Mouse (Mus musculus): Measurements from ENCODE around the gene Zbtb25. TPM values are rescaled to one million over a fixed set of nuclear protein-coding genes. Genes with fewer than 3 reads are reported as not detected.

Gene Zbtb25
- polyA plus RNA-seq, 1 experiment from 2014 or later, result 16.1 TPM

DNA sequence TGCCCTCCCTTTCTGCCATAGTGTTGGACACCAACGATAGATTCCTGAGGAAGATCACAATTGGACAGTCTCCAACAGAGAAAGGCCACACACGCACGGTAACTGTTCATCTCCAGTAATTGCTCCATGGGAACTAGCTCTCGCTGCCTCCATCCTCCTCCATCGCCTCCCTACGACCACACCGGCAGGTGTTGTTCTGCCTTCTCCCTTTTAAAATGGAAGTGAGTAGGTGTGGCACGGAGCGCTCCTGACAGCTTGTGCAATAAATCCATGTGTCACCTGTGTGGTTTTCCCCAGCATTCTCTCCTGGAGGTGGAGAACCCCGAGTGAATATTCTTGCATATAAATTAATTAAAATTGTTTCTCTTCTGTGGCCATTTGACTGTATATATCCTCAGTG, 69.0 kb downstream of the Zbtb25 start:
- Histone ChIP-seq H3K36me3 (ENCODE audit: control insufficient read depth, insufficient read depth, low read length) (peaks cover 75% of the 10 kb centered on the region), H3K9ac (ENCODE audit: low read length) (no peak overlapping the region), H3K9me3 (ENCODE audit: control insufficient read depth, low read length) (no peaks in the 10 kb centered on the region), H3K4me2 (ENCODE audit: low read length) (no peak overlapping the region), H3K4me3 (ENCODE audit: low read depth, low read length) (no peak overlapping the region), H3K4me1 (replicated peaks; ENCODE audit: control insufficient read depth, insufficient read depth, low read length) (no peaks in the 10 kb centered on the region; the same call in 1 of the 2 replicates), H3K27me3 (replicated peaks; ENCODE audit: control insufficient read depth, insufficient read depth, low read length) (no peaks in the 10 kb centered on the region), H3K27ac (ENCODE audit: low read depth) (no peak overlapping the region)
- ATAC-seq (replicated peaks; ENCODE audit: low FRiP score, low TSS enrichment, low read depth), result no peak
- 89% methylated on average over 10 of the region's 10 CpGs for WGBS
- DNase-seq (ENCODE audit: low spot score), result no peak

DNA sequence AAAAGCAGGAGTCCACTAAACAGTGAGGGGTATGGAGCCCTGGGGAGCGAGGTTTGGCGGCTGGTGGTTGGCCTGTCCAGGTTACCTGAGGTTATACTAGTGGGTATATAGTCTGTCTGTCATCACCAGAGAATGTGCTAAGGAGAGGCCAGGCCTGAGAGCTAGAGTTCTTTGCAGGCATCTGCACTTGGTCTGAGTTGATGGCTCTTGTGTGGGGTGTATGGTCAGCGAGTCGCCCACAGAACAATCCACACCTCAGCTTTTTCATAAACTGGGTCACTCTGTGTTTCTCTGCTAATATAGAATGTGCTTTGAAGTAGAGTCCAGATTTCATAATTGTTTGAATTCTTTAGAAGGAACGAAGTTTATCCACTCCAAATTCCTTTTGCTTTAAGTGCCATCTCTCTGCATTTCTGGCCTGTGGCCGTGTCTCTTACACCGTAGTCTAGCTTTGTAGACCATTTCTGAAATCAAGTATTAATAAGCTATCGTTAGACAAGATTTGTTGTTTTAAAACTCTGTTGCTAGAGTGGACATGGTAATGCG, 70.0 kb downstream of the Zbtb25 start:
- H3K9ac ChIP-seq (ENCODE audit: low read length), result no peak overlapping the region
- no peak overlapping the region for H3K4me3 ChIP-seq (ENCODE audit: low read depth, low read length)
- ATAC-seq (replicated peaks; ENCODE audit: low FRiP score, low TSS enrichment, low read depth), result no peak
- H3K4me2 ChIP-seq (ENCODE audit: low read length), result no peak overlapping the region
- no peak overlapping the region for H3K27ac ChIP-seq (ENCODE audit: low read depth)
- 88% methylated on average over 9 of the region's 9 CpGs for WGBS
- no peaks in the 10 kb centered on the region; the same call in 1 of the 2 replicates for H3K4me1 ChIP-seq (replicated peaks; ENCODE audit: control insufficient read depth, insufficient read depth, low read length)
- H3K27me3 ChIP-seq (replicated peaks; ENCODE audit: control insufficient read depth, insufficient read depth, low read length), result no peaks in the 10 kb centered on the region
- H3K9me3 ChIP-seq (ENCODE audit: control insufficient read depth, low read length), result no peaks in the 10 kb centered on the region
- no peak for DNase-seq (ENCODE audit: low spot score)
- peaks cover 79% of the 10 kb centered on the region for H3K36me3 ChIP-seq (ENCODE audit: control insufficient read depth, insufficient read depth, low read length)

DNA sequence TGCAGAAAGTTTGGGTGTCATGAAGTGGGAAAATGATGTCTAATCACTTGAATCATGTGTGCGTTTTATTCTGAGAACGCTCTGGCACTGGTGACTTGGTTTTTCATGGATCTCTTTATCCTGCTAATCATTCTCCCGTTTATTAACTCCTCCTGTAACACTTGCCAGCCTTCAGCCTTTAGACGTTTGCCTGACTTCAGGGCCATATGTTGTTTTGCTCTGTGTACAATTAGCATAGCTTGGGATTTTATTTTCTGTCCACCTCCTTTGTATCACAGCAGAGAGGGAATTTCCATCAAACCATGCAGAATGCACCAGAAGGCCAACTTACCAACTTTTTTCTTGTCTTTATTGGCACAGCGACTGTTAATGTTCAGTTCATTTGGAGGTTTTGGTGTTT, 71.6 kb downstream of the Zbtb25 start:
- Histone ChIP-seq H3K4me3 (ENCODE audit: low read depth, low read length) (no peak overlapping the region), H3K4me2 (ENCODE audit: low read length) (no peak overlapping the region), H3K9me3 (ENCODE audit: control insufficient read depth, low read length) (no peaks in the 10 kb centered on the region), H3K36me3 (ENCODE audit: control insufficient read depth, insufficient read depth, low read length) (peaks cover 77% of the 10 kb centered on the region), H3K27me3 (replicated peaks; ENCODE audit: control insufficient read depth, insufficient read depth, low read length) (no peaks in the 10 kb centered on the region), H3K27ac (ENCODE audit: low read depth) (no peak overlapping the region), H3K4me1 (replicated peaks; ENCODE audit: control insufficient read depth, insufficient read depth, low read length) (no peaks in the 10 kb centered on the region), H3K9ac (ENCODE audit: low read length) (no peak overlapping the region)
- ATAC-seq (replicated peaks; ENCODE audit: low FRiP score, low TSS enrichment, low read depth) (no peak), DNase-seq (ENCODE audit: low spot score) (no peak)
- WGBS, result 87% methylated on average over 5 of the region's 5 CpGs

Other genes starting within 250 kb of the Zbtb25 start
- gene Esr2, start 192.3 kb downstream of the Zbtb25 start, polyA plus RNA-seq (2014; fragmentation: Nextera tagmentation; extraction: Ambion mirVana), result not detected in 2 replicates
- gene Tex21, start 122.9 kb downstream of the Zbtb25 start, polyA plus RNA-seq (2014; fragmentation: Nextera tagmentation; extraction: Ambion mirVana), result not detected in 2 replicates
- gene Mthfd1, start 114.3 kb downstream of the Zbtb25 start, polyA plus RNA-seq (2014; fragmentation: Nextera tagmentation; extraction: Ambion mirVana), result 98.8 and 101 TPM in 2 replicates
- gene Akap5, start 44.7 kb downstream of the Zbtb25 start, polyA plus RNA-seq (2014; fragmentation: Nextera tagmentation; extraction: Ambion mirVana), result 4.2 and 5.1 TPM in 2 replicates
- 9.4 and 10.0 TPM in 2 replicates for gene Zbtb1, start 664 bp upstream of the Zbtb25 start, polyA plus RNA-seq (2014; fragmentation: Nextera tagmentation; extraction: Ambion mirVana)
- 9.2 and 10.3 TPM in 2 replicates for gene Hspa2, start 34.6 kb upstream of the Zbtb25 start, polyA plus RNA-seq (2014; fragmentation: Nextera tagmentation; extraction: Ambion mirVana)
- gene Ppp1r36, start 47.9 kb upstream of the Zbtb25 start, polyA plus RNA-seq (2014; fragmentation: Nextera tagmentation; extraction: Ambion mirVana), result 1.4 and 1.9 TPM in 2 replicates
- gene Plekhg3, start 161.3 kb upstream of the Zbtb25 start, polyA plus RNA-seq (2014; fragmentation: Nextera tagmentation; extraction: Ambion mirVana), result 9.5 and 10.4 TPM in 2 replicates

Measured in intestine, embryonic 14.5 days (tissue).